Mouse (Mus musculus) stomach, embryonic 14.5 days (tissue): ENCODE measurements at regions not wholly inside any gene's neighbourhood (a gene's known extent, or its start where the extent isn't known, plus 50 kb on each side); places are given as distances from the start of the nearest gene placed in this dataset.

ENCODE experiments used
- ATAC-seq: fragments of 200-750 bp; cut with Nextera tagmentation; 2 replicates; pipeline ENCODE4 v1.8.0; 2017; ENCODE audit warnings: low read depth, moderate TSS enrichment; ENCODE audit not compliant: insufficient number of reproducible peaks, insufficient read depth, low FRiP score
- H3K27ac ChIP-seq: fragments of 300-500 bp; sonication (generic); 2 replicates; pipeline ENCODE4 v1.5.1; 2014; ENCODE audit warnings: mild to moderate bottlenecking, low read length, moderate library complexity, mixed read lengths
- H3K27me3 ChIP-seq: fragments of 300-500 bp; sonication (generic); 2 replicates; pipeline ENCODE4 v1.6.1; 2014; ENCODE audit warnings: low read length, control low read depth, mixed read lengths; ENCODE audit not compliant: control insufficient read depth, insufficient read depth
- H3K36me3 ChIP-seq: fragments of 300-500 bp; sonication (generic); 2 replicates; pipeline ENCODE4 v1.6.1; 2014; ENCODE audit warnings: mild to moderate bottlenecking, control low read depth, low read length, moderate library complexity, mixed read lengths; ENCODE audit not compliant: control insufficient read depth, insufficient read depth
- H3K4me1 ChIP-seq: fragments of 300-500 bp; sonication (generic); 2 replicates; pipeline ENCODE4 v1.6.1; 2014; ENCODE audit warnings: low read length, control low read depth, mixed read lengths; ENCODE audit not compliant: control insufficient read depth, insufficient read depth
- H3K4me2 ChIP-seq: fragments of 300-500 bp; sonication (generic); replicated peaks from 2 replicates; pipeline ENCODE4 v1.6.1; 2014; ENCODE audit warnings: low read depth, low read length, control low read depth
- H3K4me3 ChIP-seq: fragments of 300-500 bp; sonication (generic); 2 replicates; pipeline ENCODE4 v1.5.1; 2014; ENCODE audit warnings: low read depth, low read length, control low read depth
- H3K9ac ChIP-seq: fragments of 300-500 bp; sonication (generic); replicated peaks from 2 replicates; pipeline ENCODE4 v1.6.1; 2014; ENCODE audit warnings: low read depth, mild to moderate bottlenecking, control low read depth, low read length, moderate library complexity, mixed read lengths
- H3K9me3 ChIP-seq: fragments of 300-500 bp; sonication (generic); 2 replicates; pipeline ENCODE4 v1.6.1; 2016; ENCODE audit warnings: low read depth, low read length, control low read depth; ENCODE audit not compliant: control insufficient read depth
- WGBS: fragments of 180-500 bp; shearing (Covaris S2); extraction: QIAGEN DNeasy Blood & Tissue Kit; methylation state at CpG from one replicate; pipeline ENCODE4 v1.1.7; 2014; 5-methylcytosine and 5-hydroxymethylcytosine counted together

DNA sequence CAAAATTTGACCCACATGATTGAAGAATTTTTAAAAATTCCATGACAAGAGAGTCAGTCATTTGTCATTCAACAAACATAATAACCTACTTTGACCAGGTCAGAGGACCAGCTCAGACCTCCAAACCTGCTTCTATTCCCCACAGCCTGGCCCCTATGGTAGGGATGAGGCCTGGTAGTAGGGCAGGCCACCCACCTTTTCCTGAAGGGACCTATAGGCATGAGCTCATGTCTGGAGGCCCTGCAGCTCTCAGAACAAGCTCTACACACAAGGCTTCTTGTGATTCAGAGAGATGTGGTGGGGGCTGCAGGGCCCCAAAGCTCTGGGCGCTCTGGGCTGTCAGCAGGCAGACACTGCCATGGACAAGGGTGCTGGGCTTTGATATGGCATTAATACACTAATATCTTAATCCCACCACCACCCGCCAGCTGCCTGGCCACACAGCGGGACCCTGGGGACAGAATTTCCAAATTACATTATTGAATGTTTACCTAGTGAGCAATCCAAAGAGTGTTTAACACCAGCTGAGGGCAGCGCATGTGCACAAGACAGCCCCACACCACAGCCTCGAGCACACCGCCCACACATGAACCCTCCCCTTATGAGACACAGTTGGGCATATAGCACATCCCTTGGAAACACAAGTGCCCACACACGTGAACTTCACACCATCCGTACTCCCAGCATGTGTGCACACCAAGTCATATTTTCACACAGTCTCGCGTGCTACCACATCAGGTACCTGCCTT, 88.1 kb upstream of the Gm12830 start:
- no peak for ATAC-seq
- Histone ChIP-seq H3K4me3 (no peak overlapping the region), H3K9me3 (no peaks in the 10 kb centered on the region), H3K36me3 (no peaks in the 10 kb centered on the region), H3K9ac (no peak overlapping the region), H3K4me1 (no peaks in the 10 kb centered on the region), H3K27me3 (no peaks in the 10 kb centered on the region), H3K27ac (no peak overlapping the region), H3K4me2 (no peak overlapping the region)
- WGBS: 77% methylated on average over 10 of the region's 10 CpGs

DNA sequence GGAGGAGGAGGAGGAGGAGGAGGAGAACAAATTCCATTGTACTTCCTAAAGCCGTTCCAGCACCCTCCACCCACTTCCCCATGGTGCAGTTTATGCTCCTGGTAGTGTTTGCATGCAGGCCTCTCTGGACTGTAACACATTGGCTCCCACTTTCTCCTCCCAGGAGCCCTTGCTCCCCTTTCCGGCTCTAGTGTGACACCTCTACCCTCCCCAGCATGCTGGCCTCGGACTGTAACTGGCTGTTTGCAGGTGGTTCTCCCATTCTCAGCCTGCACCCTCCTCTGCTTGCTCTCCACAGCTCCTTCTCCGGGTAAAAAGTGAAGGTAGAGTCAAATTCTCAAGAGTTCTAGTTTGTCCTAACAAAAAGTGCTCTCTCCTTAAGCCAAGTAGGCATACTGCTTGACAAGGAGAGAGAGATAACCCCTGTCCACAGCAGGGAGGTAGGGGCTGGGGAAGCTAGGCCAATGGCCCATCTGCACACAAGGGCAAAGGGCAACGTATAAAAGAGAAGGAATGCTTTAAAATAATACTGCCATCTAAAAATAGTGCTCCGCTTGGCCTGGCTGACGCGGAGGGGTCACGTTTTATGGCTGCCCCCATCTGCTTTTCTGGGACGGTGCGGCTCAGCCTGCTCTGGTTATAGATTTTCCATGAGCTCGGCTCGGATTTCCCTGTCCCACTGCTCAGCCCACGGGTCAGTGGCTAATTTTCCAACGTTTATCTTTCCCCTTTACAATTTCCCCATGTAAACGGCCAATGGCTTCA, 82.4 kb upstream of the Gm12830 start:
- H3K4me2 ChIP-seq: no peak overlapping the region
- H3K27ac ChIP-seq: no peak overlapping the region
- no peaks in the 10 kb centered on the region for H3K4me1 ChIP-seq
- no peaks in the 10 kb centered on the region for H3K36me3 ChIP-seq
- H3K9me3 ChIP-seq: no peaks in the 10 kb centered on the region
- no peak overlapping the region for H3K9ac ChIP-seq
- ATAC-seq: no peak
- no peaks in the 10 kb centered on the region for H3K27me3 ChIP-seq
- 32% methylated on average over 15 of the region's 16 CpGs for WGBS
- no peak overlapping the region for H3K4me3 ChIP-seq

DNA sequence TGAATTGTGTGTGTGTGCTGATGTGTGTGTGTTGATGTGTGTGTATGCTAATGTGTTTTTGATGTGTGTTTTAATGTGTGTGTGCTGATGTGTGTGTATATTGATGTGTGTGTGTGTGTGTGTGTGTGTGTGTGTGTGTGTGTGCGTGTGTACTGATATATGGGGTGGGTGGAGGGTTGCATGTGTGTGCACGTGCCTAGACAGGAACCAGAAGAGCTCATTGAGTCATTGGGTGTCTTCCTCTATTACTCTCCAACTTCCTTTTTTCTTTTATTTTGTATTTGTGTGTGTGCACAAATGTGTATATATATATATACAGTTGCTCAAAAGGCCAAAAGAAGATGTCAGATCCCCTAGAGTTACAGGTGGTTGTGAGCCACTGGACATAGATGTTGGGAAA, 73.4 kb upstream of the Gm12830 start:
- Histone ChIP-seq H3K9ac (no peak overlapping the region), H3K36me3 (no peaks in the 10 kb centered on the region), H3K4me1 (no peaks in the 10 kb centered on the region), H3K4me3 (no peak overlapping the region), H3K9me3 (no peaks in the 10 kb centered on the region; the same call in 1 of the 2 replicates), H3K27me3 (no peaks in the 10 kb centered on the region), H3K4me2 (no peak overlapping the region), H3K27ac (no peak overlapping the region)
- ATAC-seq: no peak
- WGBS: 80% methylated on average over 2 of the region's 2 CpGs

DNA sequence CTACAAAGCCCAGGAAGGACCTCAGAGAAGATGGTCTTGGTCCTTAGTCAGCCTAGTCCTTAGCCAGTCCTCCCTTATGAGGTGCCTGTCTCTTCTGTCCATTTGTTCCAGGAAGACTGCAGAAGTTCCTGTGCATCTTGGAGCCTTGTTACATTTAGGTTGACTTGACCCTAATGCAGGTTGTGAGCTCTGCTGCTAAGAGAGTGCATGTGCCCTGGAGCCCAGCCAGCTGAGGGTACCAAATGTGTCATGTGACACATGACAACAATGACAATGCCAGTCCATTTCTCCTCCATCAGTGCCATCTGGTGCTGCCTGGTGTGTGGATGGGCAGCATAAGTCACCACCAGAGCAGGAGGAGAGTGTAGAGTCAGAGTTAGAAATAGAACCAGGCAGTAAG, 61.7 kb upstream of the Gm12830 start:
- Histone ChIP-seq H3K27ac (no peak overlapping the region), H3K4me3 (no peak overlapping the region)

DNA sequence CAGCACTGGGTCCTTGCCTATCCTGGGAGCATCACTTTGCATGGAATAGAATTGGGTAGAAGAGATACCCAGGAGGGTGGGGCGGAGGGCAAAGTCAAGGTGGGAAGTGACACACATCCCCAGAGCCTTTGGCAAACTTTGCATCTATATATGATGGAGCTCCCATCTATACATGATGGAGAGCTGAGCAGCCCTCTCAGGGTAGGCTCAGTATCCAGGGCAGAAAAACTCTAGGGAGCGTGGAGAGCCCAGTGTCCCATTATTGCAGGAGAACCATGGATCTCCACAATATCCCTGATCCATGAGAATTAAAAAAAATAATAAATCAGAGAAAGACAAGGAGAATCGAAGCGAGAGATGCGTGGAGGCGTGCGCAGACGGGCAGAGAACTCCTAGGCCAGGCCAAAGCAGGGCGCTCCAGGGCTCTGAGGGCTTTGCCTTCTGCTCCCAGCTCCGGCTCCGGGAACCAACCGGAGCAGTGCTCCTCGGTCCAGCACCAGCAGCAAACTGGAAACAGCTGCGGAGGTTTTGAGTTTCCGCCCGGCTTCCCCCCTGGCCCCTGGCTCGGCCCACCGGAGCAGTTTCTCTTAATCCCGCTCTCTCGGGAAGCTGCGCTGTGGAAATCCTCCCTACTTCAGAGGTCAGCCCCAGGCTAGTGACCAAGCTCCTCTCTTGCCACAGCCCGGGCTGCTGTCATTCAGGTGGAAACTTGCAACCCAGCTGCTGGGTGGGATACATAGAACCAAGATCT, 54.7 kb upstream of the Gm12830 start:
- no peak overlapping the region for H3K4me3 ChIP-seq
- H3K4me1 ChIP-seq: 0 out of 2 replicates have a peak, but pooled peaks cover 7% of the 10 kb centered on the region
- no peak overlapping the region for H3K27ac ChIP-seq
- no peaks in the 10 kb centered on the region for H3K9me3 ChIP-seq
- 0 out of 2 replicates have a peak, but pooled peaks have one; percentile 23 for ATAC-seq
- no peak overlapping the region for H3K9ac ChIP-seq
- no peaks in the 10 kb centered on the region for H3K36me3 ChIP-seq
- H3K27me3 ChIP-seq: no peaks in the 10 kb centered on the region
- H3K4me2 ChIP-seq: no peak overlapping the region
- 44% methylated on average over 22 of the region's 22 CpGs for WGBS

More for the DNA sequence above, 61.7 kb upstream of the Gm12830 start:
- Histone ChIP-seq H3K9ac (no peak overlapping the region), H3K27me3 (no peaks in the 10 kb centered on the region), H3K4me1 (no peaks in the 10 kb centered on the region), H3K36me3 (no peaks in the 10 kb centered on the region), H3K9me3 (no peaks in the 10 kb centered on the region), H3K4me2 (no peak overlapping the region)
- no peak for ATAC-seq
